Mouse (Mus musculus) spleen, embryonic (tissue): ENCODE measurements around the gene Zfp281.

ENCODE experiments used
- CTCF ChIA-PET: fragments of 350-600 bp; sonication (Branson Sonifier 250); formaldehyde crosslinking; loops from one replicate; lab custom pipeline; 2022; lab: Charles Lee

Gene Zfp281

GRCm38 (mm10) chr1:136656619-136657018 is 31.9 kb downstream of the Zfp281 start:
- CTCF ChIA-PET: no interaction called here

- CTCF ChIA-PET: no interaction called here
Observed at GRCm38 (mm10) chr1:136658456-136659227, 33.9 kb downstream of the Zfp281 start.

GRCm38 (mm10) chr1:136659337-136659736 is 34.6 kb downstream of the Zfp281 start:
- CTCF ChIA-PET: no interaction called here

GRCm38 (mm10) chr1:136659917-136660316 is 35.2 kb downstream of the Zfp281 start:
- CTCF ChIA-PET: no interaction called here

GRCm38 (mm10) chr1:136661511-136661910 is 36.8 kb downstream of the Zfp281 start:
- CTCF ChIA-PET: no interaction called here

GRCm38 (mm10) chr1:136661939-136662563 is 37.4 kb downstream of the Zfp281 start:
- CTCF ChIA-PET: no interaction called here

- CTCF ChIA-PET: no interaction called here
Observed at GRCm38 (mm10) chr1:136664921-136665582, 40.4 kb downstream of the Zfp281 start.

- CTCF ChIA-PET: no interaction called here
Observed at GRCm38 (mm10) chr1:136666513-136666912, 41.8 kb downstream of the Zfp281 start.

GRCm38 (mm10) chr1:136669926-136670325 is 45.2 kb downstream of the Zfp281 start:
- CTCF ChIA-PET: interaction anchor here (0.6 kb wide), 1 partner anchor 117 kb away, joined by 3 read pairs; no protein-coding TSS in a partner anchor

GRCm38 (mm10) chr1:136670421-136670820 is 45.7 kb downstream of the Zfp281 start:
- CTCF ChIA-PET: interaction anchor here (0.5 to 0.6 kb wide), 2 partner anchors 117 to 336 kb away, joined by 3 to 4 read pairs; no protein-coding TSS in a partner anchor

- CTCF ChIA-PET: interaction anchor here (0.6 kb wide), 1 partner anchor 28 kb away, joined by 3 read pairs; no protein-coding TSS in a partner anchor
Observed at GRCm38 (mm10) chr1:136671767-136672434, 47.2 kb downstream of the Zfp281 start.

- CTCF ChIA-PET: no interaction called here
Observed at GRCm38 (mm10) chr1:136672564-136672963, 47.9 kb downstream of the Zfp281 start.

GRCm38 (mm10) chr1:136673293-136673692 is 48.6 kb downstream of the Zfp281 start:
- CTCF ChIA-PET: no interaction called here

GRCm38 (mm10) chr1:136674548-136675455 is 50.1 kb downstream of the Zfp281 start:
- CTCF ChIA-PET: interaction anchor here (0.6 kb wide), 1 partner anchor 50 kb away, joined by 3 read pairs; no protein-coding TSS in a partner anchor

GRCm38 (mm10) chr1:136675736-136676444 is 51.2 kb downstream of the Zfp281 start:
- CTCF ChIA-PET: no interaction called here

- CTCF ChIA-PET: no interaction called here
Observed at GRCm38 (mm10) chr1:136676445-136676755, 51.7 kb downstream of the Zfp281 start.

GRCm38 (mm10) chr1:136677847-136678325 is 53.2 kb downstream of the Zfp281 start:
- CTCF ChIA-PET: no interaction called here

- CTCF ChIA-PET: no interaction called here
Observed at GRCm38 (mm10) chr1:136678836-136679235, 54.1 kb downstream of the Zfp281 start.
